Mouse (Mus musculus): Measurements from ENCODE around the gene Tac2.

The Tac2 gene

GRCm38 (mm10) chr10:127755770-127756468 lies 31.6 kb downstream of the Tac2 start:
- peak in 1 of 2 experiments; percentile 50 for DNase-seq (ENCODE audit: low spot score in 2 of 2)

GRCm38 (mm10) chr10:127759181-127760110 lies 35.2 kb downstream of the Tac2 start, which contains the start of the genes Rdh1 and Rdh16f1:
Gene Rdh1, plus strand, starts transcription at chr10:127759721.
Gene Rdh16f1, plus strand, starts transcription at chr10:127759787.
- DNase-seq (ENCODE audit: low spot score in 2 of 2): peak in 1 of 2 experiments; percentile 50

- DNase-seq (ENCODE audit: low spot score in 2 of 2): peak in 1 of 2 experiments; percentile 45
Measured at GRCm38 (mm10) chr10:127762926-127763325, 38.6 kb downstream of the Tac2 start.

GRCm38 (mm10) chr10:127763914-127764680 lies 39.8 kb downstream of the Tac2 start:
- peak in 1 of 2 experiments; percentile 47 for DNase-seq (ENCODE audit: low spot score in 2 of 2)

GRCm38 (mm10) chr10:127766564-127766963 lies 42.3 kb downstream of the Tac2 start:
- peak in 1 of 2 experiments; percentile 25 for DNase-seq (ENCODE audit: low spot score in 2 of 2)

- no peak for DNase-seq (ENCODE audit: low spot score in 2 of 2)
Measured at GRCm38 (mm10) chr10:127776011-127776410, 51.7 kb downstream of the Tac2 start, which contains the start of gene Rdh9. Gene Rdh9, plus strand, starts transcription at chr10:127776386.
